Mouse (Mus musculus): ENCODE measurements at regions not wholly inside any gene's neighbourhood (a gene's known extent, or its start where the extent isn't known, plus 50 kb on each side); places are given as distances from the start of the nearest gene placed in this dataset.

GRCm38 (mm10) chr2:61474626-61475025 lies 103.8 kb upstream of the Tank start:
- DNase-seq (ENCODE audit: low spot score) (no peak), ATAC-seq (ENCODE audit: low FRiP score, low read depth) (no peak)
- no peaks in the 10 kb centered on the region for H3K27me3 ChIP-seq (ENCODE audit: control insufficient read depth, insufficient read depth, low read length)
- H3K4me3 ChIP-seq (replicated peaks; ENCODE audit: low read length), result no peak overlapping the region
- TF ChIP-seq POLR2A (IDR thresholded peaks at IDR 0.05; ENCODE audit: borderline replicate concordance, extremely low read depth, insufficient read depth, insufficient read length), result no peak
- no peaks in the 10 kb centered on the region for H3K36me3 ChIP-seq (ENCODE audit: control insufficient read depth, insufficient read depth, low read length)
- no peaks in the 10 kb centered on the region for H3K4me1 ChIP-seq (ENCODE audit: control insufficient read depth, insufficient read depth, low read length)
- H3K9me3 ChIP-seq (ENCODE audit: control insufficient read depth, low read length), result no peaks in the 10 kb centered on the region
- H3K9ac ChIP-seq (ENCODE audit: low read depth, low read length, severe bottlenecking), result no peak overlapping the region
- no peak overlapping the region for H3K27ac ChIP-seq (replicated peaks; ENCODE audit: low read depth, low read length)
- WGBS, result 78% methylated on average over 10 of the region's 10 CpGs
- H3K4me2 ChIP-seq (replicated peaks; ENCODE audit: low read depth, low read length, severe bottlenecking), result no peak overlapping the region

GRCm38 (mm10) chr2:61470521-61470920 lies 107.9 kb upstream of the Tank start:
- DNase-seq (ENCODE audit: low spot score), result no peak
- no peak overlapping the region for H3K27ac ChIP-seq (replicated peaks; ENCODE audit: low read depth, low read length)
- no peaks in the 10 kb centered on the region for H3K4me1 ChIP-seq (ENCODE audit: control insufficient read depth, insufficient read depth, low read length)
- 88% methylated on average over 5 of the region's 5 CpGs for WGBS
- H3K9ac ChIP-seq (ENCODE audit: low read depth, low read length, severe bottlenecking), result no peak overlapping the region
- H3K36me3 ChIP-seq (ENCODE audit: control insufficient read depth, insufficient read depth, low read length), result no peaks in the 10 kb centered on the region
- ATAC-seq (ENCODE audit: low FRiP score, low read depth), result no peak
- no peak for TF ChIP-seq POLR2A (IDR thresholded peaks at IDR 0.05; ENCODE audit: borderline replicate concordance, extremely low read depth, insufficient read depth, insufficient read length)
- no peak overlapping the region for H3K4me2 ChIP-seq (replicated peaks; ENCODE audit: low read depth, low read length, severe bottlenecking)
- H3K27me3 ChIP-seq (ENCODE audit: control insufficient read depth, insufficient read depth, low read length), result no peaks in the 10 kb centered on the region
- H3K9me3 ChIP-seq (ENCODE audit: control insufficient read depth, low read length), result no peaks in the 10 kb centered on the region
- no peak overlapping the region for H3K4me3 ChIP-seq (replicated peaks; ENCODE audit: low read length)

- ATAC-seq (ENCODE audit: low FRiP score, low read depth) (no peak), DNase-seq (ENCODE audit: low spot score) (no peak)
- TF ChIP-seq POLR2A (IDR thresholded peaks at IDR 0.05; ENCODE audit: borderline replicate concordance, extremely low read depth, insufficient read depth, insufficient read length), result no peak
- Histone ChIP-seq H3K9ac (ENCODE audit: low read depth, low read length, severe bottlenecking) (no peak overlapping the region), H3K4me1 (ENCODE audit: control insufficient read depth, insufficient read depth, low read length) (no peaks in the 10 kb centered on the region), H3K9me3 (ENCODE audit: control insufficient read depth, low read length) (no peaks in the 10 kb centered on the region), H3K27ac (replicated peaks; ENCODE audit: low read depth, low read length) (no peak overlapping the region), H3K4me3 (replicated peaks; ENCODE audit: low read length) (no peak overlapping the region), H3K36me3 (ENCODE audit: control insufficient read depth, insufficient read depth, low read length) (no peaks in the 10 kb centered on the region), H3K4me2 (replicated peaks; ENCODE audit: low read depth, low read length, severe bottlenecking) (no peak overlapping the region), H3K27me3 (ENCODE audit: control insufficient read depth, insufficient read depth, low read length) (no peaks in the 10 kb centered on the region)
These were observed 108.3 kb upstream of the Tank start for GRCm38 (mm10) chr2:61470064-61470463.

GRCm38 (mm10) chr2:61455902-61456301 lies 122.5 kb upstream of the Tank start:
- Histone ChIP-seq H3K4me3 (replicated peaks; ENCODE audit: low read length) (no peak overlapping the region), H3K36me3 (ENCODE audit: control insufficient read depth, insufficient read depth, low read length) (no peaks in the 10 kb centered on the region), H3K4me2 (replicated peaks; ENCODE audit: low read depth, low read length, severe bottlenecking) (no peak overlapping the region), H3K27me3 (ENCODE audit: control insufficient read depth, insufficient read depth, low read length) (no peaks in the 10 kb centered on the region), H3K9me3 (ENCODE audit: control insufficient read depth, low read length) (no peaks in the 10 kb centered on the region), H3K27ac (replicated peaks; ENCODE audit: low read depth, low read length) (no peak overlapping the region), H3K4me1 (ENCODE audit: control insufficient read depth, insufficient read depth, low read length) (peaks cover 13% of the 10 kb centered on the region), H3K9ac (ENCODE audit: low read depth, low read length, severe bottlenecking) (no peak overlapping the region)
- TF ChIP-seq POLR2A (IDR thresholded peaks at IDR 0.05; ENCODE audit: borderline replicate concordance, extremely low read depth, insufficient read depth, insufficient read length), result no peak
- DNase-seq (ENCODE audit: low spot score) (peak; percentile 53), ATAC-seq (ENCODE audit: low FRiP score, low read depth) (no peak)
- WGBS, result 23% methylated on average over 5 of the region's 5 CpGs

GRCm38 (mm10) chr2:61454729-61455128 lies 123.7 kb upstream of the Tank start:
- no peaks in the 10 kb centered on the region for H3K27me3 ChIP-seq (ENCODE audit: control insufficient read depth, insufficient read depth, low read length)
- ATAC-seq (ENCODE audit: low FRiP score, low read depth) (peak; percentile 45), DNase-seq (ENCODE audit: low spot score) (no peak)
- H3K4me3 ChIP-seq (replicated peaks; ENCODE audit: low read length), result no peak overlapping the region
- H3K27ac ChIP-seq (replicated peaks; ENCODE audit: low read depth, low read length), result no peak overlapping the region
- 12% methylated on average over 9 of the region's 9 CpGs for WGBS
- H3K4me1 ChIP-seq (ENCODE audit: control insufficient read depth, insufficient read depth, low read length), result peaks cover 13% of the 10 kb centered on the region
- H3K9me3 ChIP-seq (ENCODE audit: control insufficient read depth, low read length), result no peaks in the 10 kb centered on the region
- no peaks in the 10 kb centered on the region for H3K36me3 ChIP-seq (ENCODE audit: control insufficient read depth, insufficient read depth, low read length)
- no peak for TF ChIP-seq POLR2A (IDR thresholded peaks at IDR 0.05; ENCODE audit: borderline replicate concordance, extremely low read depth, insufficient read depth, insufficient read length)
- no peak overlapping the region for H3K9ac ChIP-seq (ENCODE audit: low read depth, low read length, severe bottlenecking)
- H3K4me2 ChIP-seq (replicated peaks; ENCODE audit: low read depth, low read length, severe bottlenecking), result peak overlapping the region; percentile 69; the same call in 1 of the 2 replicates

GRCm38 (mm10) chr2:61454311-61454728 lies 124.1 kb upstream of the Tank start:
- H3K9ac ChIP-seq (ENCODE audit: low read depth, low read length, severe bottlenecking), result peak overlapping the region; percentile 38; the same call in 1 of the 2 replicates

More at GRCm38 (mm10) chr2:61454311-61454728, 124.1 kb upstream of the Tank start:
- peaks cover 13% of the 10 kb centered on the region for H3K4me1 ChIP-seq (ENCODE audit: control insufficient read depth, insufficient read depth, low read length)
- no peak for TF ChIP-seq POLR2A (IDR thresholded peaks at IDR 0.05; ENCODE audit: borderline replicate concordance, extremely low read depth, insufficient read depth, insufficient read length)
- peak overlapping the region; percentile 74 for H3K27ac ChIP-seq (replicated peaks; ENCODE audit: low read depth, low read length)
- ATAC-seq (ENCODE audit: low FRiP score, low read depth) (peak; percentile 83), DNase-seq (ENCODE audit: low spot score) (peak; percentile 91)
- 1% methylated on average over 12 of the region's 12 CpGs for WGBS
- H3K4me3 ChIP-seq (replicated peaks; ENCODE audit: low read length), result peak overlapping the region; percentile 34
- no peaks in the 10 kb centered on the region for H3K27me3 ChIP-seq (ENCODE audit: control insufficient read depth, insufficient read depth, low read length)
- H3K9me3 ChIP-seq (ENCODE audit: control insufficient read depth, low read length), result no peaks in the 10 kb centered on the region
- H3K4me2 ChIP-seq (replicated peaks; ENCODE audit: low read depth, low read length, severe bottlenecking), result peak overlapping the region; percentile 69
- H3K36me3 ChIP-seq (ENCODE audit: control insufficient read depth, insufficient read depth, low read length), result no peaks in the 10 kb centered on the region

Measured in limb, embryonic 14.5 days (tissue).